Mouse (Mus musculus) liver, adult 2 months (tissue): ENCODE measurements around the gene Pgam1.

Experiments used
- CTCF ChIP-seq: fragments of 200-500 bp; IDR thresholded peaks from 2 replicates; pipeline ENCODE4 v1.5.1; 2011; ENCODE audit warnings: low read depth, low read length, control low read depth
- POLR2A ChIP-seq: fragments of 200-500 bp; IDR thresholded peaks from 2 replicates; pipeline ENCODE4 v1.6.1; 2011; ENCODE audit warnings: low read length, control low read depth; ENCODE audit not compliant: insufficient read depth; ENCODE audit errors: extremely low read depth

GRCm38 (mm10) chr19:41932686-41933085 lies 21.0 kb downstream of the Pgam1 start:
- TF ChIP-seq POLR2A (no peak), CTCF (no peak)
